Mouse (Mus musculus) layer of hippocampus, adult 9-10 months (tissue): ENCODE measurements around the gene Sel1l3.

Experiments
- DNase-seq: peaks from one replicate; pipeline ENCODE4 v3.0.0; 2022; ENCODE audit warnings: low spot score

Sel1l3 gene

GRCm38 (mm10) chr5:53140158-53140927 lies 73.4 kb downstream of the Sel1l3 start:
- no peak for DNase-seq

- no peak for DNase-seq
These were observed 74.2 kb downstream of the Sel1l3 start for GRCm38 (mm10) chr5:53139566-53139965.

DNA sequence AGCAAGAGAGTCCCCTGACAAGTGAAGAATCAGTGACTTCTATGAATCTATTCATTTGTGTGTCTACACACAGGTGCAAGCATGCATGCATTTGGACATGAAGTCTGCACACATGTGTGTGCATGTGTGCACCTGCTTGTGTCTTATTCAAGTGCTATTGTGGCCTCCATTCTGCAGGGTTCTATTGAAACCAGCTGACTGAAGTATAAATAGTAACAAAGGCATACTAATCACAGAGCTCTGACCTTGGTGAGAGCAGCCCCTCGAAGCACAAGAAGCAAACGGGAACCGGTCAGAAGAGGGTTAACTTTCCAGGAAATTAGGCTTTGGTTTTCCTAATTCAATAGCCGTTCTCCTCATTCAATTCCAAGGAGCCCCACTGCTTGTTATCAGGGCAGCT lies 74.6 kb downstream of the Sel1l3 start:
- DNase-seq, result no peak

- DNase-seq, result no peak
These were observed 75.7 kb downstream of the Sel1l3 start for GRCm38 (mm10) chr5:53138025-53138424.

DNA sequence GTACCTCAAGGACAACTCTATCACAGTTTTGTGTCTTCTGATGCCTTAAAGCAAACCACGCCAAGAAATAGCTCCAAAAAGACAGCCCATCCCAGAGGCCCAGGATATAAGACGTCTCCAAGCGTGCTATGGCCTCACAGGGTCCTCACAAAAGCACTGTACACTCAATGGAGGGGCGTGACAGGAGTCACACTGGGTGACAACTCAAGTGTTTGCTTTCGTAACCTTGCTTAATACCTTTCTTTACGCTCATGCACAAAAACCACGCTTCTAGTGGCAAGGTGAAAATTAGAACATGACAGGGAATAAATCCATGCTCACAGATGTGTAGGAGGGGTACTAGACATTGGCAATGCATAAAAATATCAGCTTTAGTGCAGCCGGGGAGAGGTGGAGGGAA lies 77.7 kb downstream of the Sel1l3 start:
- DNase-seq, result no peak

- no peak for DNase-seq
These were observed 79.7 kb downstream of the Sel1l3 start for GRCm38 (mm10) chr5:53134003-53134402.

GRCm38 (mm10) chr5:53124701-53125100 lies 89.0 kb downstream of the Sel1l3 start:
- DNase-seq, result no peak

DNA sequence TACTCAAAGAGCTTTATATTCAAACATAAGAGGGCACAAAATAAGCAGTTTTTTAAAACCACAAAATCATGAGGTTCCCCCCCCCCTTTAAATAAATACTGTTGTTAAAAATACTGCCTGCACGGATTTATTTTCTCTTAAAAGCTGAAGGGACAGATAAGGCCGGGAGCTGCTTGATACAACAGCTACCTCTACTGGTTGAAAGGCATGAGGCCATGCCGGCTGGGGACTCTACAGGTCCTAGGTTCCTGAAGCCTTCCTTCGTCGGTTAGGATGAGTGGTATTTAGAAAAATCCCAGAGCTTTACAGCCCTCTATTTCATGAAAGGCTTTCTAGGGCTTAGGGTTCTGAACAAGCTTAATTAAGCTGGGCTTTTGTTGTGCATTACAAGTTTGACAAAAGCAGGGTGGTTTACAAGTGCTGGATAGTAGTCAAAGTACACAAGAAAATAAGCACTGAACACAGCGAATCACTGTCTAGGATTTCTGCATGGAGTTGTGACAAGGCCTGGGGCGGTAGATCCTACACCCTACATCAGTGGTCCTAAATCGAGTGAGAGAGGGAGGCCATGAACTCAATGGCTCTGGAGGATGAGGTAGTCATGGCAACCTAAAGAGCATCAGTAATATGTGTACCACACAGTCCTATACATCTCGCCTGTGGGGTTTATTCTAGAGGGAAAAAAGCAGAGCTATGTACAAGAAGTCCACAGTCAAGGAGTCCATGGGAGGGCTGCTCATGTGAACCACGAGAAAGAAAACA lies 90.0 kb downstream of the Sel1l3 start:
- DNase-seq, result no peak

DNA sequence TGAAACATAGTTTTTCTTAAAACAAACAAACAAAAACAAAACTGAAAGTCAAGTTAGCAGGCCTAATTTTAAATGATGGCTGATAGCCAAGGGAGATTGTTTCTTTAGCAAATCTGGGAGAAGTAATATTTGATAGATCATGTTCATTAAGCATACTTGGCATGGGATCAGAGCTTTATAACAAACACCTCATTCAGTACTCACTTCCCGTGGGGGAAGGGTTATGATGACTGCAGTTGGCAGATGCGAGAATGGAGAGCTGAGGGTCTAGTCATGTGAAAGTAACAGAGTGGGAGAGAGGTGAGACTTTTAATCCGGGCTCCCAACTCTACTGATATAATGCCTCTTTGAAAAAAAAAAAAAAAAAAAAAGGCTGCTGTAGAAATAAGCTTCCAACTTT lies 94.0 kb downstream of the Sel1l3 start:
- DNase-seq, result no peak

DNA sequence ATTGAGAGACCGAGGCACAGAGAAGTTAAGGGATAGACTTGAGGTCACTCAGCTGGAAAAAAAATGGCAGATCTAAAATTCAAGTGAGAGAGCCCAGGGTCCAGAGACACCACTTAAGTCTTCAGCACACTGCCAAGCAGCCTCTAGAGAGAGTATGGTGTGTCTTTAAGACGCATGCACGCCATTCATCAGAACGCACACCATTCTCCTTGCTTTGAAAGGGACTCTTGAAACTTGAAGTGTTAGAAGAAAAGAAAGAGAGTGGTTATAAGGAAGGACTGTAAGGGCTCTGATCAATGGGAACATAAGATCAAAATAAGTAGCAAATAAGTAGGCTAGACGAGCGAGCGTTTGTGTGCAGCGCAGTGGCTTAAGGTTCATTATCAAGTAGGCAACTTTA lies 95.5 kb downstream of the Sel1l3 start:
- no peak for DNase-seq

DNA sequence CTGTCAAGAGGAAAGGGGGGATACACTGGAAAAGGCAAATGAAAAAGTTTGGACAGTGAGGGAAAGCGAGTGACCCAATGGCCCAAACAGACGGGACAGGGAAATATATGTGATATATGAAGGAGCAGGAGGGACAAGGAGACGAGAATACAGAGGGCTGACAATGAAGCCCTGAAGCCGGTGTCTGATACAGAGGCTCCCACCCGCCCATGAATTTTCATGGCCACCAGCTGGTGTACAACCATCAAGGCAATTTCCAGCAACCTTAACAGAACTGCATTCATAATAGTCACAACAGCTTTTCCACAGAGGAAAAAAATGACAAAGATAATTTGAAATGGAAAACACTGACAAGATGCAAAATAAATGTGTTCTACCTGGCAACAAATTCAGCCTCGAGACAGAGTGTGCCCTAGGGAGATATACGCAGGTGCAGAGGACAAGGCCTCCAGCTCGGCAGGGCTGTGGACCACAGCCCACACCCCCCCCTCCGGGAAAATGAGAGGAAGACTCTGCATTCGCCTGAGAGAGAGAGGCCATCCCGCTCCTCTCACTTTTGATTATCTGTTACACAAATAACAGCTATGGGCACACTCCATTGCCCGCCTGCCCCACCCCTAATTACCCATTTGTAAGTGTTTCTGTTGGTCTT lies 99.0 kb downstream of the Sel1l3 start:
- no peak for DNase-seq

- no peak for DNase-seq
These were observed 100.8 kb downstream of the Sel1l3 start for GRCm38 (mm10) chr5:53112942-53113341.

DNA sequence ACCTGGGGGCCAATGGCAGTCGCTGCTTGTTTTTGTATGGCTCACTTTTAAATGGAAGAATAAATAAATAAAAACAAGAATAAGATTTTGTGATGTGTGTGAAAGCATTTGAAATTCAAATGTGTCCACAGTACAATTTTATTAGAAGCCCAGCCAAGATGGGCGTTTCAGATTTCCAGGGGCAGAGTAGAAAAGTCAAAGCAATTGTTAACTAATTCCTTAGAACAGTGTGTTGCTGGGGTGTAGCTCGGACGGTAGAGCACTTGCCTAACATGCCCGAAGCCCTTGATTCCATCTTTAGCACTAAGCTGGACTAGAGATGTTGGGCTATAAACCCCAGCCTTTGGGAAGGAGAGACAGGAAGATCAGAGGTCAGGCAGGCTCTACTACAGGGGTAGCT lies 102.7 kb downstream of the Sel1l3 start:
- no peak for DNase-seq

GRCm38 (mm10) chr5:53110225-53110624 lies 103.5 kb downstream of the Sel1l3 start:
- DNase-seq, result no peak

DNA sequence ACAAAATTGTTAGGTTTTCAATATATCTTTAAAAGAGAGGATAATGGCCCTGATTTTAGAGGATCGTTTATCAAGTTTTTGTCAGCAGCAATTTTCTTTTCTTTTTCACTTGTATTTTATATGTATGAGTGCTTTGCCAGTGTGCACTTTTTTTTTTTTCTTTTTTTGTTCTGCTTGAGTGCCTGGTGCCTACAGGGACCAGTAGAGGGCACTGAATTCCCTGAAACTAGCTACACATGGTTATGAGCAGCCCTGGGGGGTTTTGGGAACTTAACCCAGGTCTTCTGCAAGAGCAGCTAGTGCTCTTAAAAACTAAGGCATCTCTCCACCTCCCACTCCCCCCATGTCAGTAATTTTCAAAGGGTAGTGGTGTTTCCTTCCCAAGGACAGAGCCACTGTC lies 105.1 kb downstream of the Sel1l3 start:
- DNase-seq, result no peak

DNA sequence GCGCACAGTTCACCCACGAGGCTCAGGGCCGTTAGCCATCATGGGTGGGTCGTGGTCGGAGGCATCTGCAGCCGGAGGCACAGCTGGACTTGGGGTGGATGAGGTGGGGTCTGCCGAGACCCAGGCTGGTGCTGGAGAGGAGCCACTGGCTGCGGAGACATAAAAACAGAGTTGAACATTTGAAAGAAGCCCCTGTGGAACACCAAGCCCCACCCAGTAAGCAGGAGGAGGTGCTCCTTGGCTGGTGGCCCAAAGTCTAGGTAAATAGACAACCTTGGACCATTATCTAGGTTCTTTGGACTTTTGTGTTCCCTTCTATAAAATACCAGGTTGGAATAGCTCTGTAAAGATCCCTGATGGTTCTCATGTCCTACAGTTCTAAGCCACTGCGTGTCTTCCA lies 105.7 kb downstream of the Sel1l3 start:
- no peak for DNase-seq

- DNase-seq, result no peak
These were observed 107.0 kb downstream of the Sel1l3 start for GRCm38 (mm10) chr5:53106731-53107130.

- DNase-seq, result no peak
These were observed 107.6 kb downstream of the Sel1l3 start for GRCm38 (mm10) chr5:53106125-53106524.

DNA sequence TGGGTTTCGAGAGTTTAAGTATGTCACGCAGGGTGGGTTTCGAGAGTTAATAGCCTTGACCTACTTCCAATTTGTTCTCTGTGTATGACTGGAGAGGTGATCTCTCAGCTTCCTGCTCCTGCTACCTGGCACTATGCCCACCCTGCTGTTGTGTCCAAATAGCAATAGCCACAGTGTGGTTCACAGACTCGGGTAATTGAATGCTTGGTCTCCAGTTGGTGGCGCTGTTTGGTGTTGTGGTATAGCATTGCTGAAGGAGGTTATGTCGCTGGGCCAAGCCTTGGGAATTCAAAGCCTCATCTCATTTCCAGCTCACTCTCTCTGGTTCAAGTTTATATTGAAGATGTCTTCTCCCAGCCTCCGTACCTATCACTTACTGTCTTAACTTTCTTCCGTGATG lies 108.0 kb downstream of the Sel1l3 start:
- DNase-seq, result no peak

- no peak for DNase-seq
These were observed 109.4 kb downstream of the Sel1l3 start for GRCm38 (mm10) chr5:53104177-53104855.

GRCm38 (mm10) chr5:53101848-53102473 lies 111.8 kb downstream of the Sel1l3 start:
- DNase-seq, result no peak

GRCm38 (mm10) chr5:53091331-53091730 lies 122.4 kb downstream of the Sel1l3 start:
- no peak for DNase-seq
